Mouse (Mus musculus) kidney, embryonic 14.5 days (tissue): ENCODE data around the gene Ssh3. TPM values are rescaled to one million over a fixed set of nuclear protein-coding genes. Genes with fewer than 3 reads are reported as not detected.

Source experiments
- ATAC-seq: fragments of 200-750 bp; cut with Nextera tagmentation; 2 replicates; pipeline ENCODE4 v1.8.0; 2017; ENCODE audit warnings: moderate number of reproducible peaks, mild to moderate bottlenecking, moderate TSS enrichment, moderate library complexity; ENCODE audit not compliant: low FRiP score, low TSS enrichment
- H3K27ac ChIP-seq: fragments of 300-500 bp; sonication (generic); 2 replicates; pipeline ENCODE4 v1.5.1; 2014; ENCODE audit warnings: low read depth, mild to moderate bottlenecking, low read length, moderate library complexity, mixed read lengths
- H3K27me3 ChIP-seq: fragments of 300-500 bp; sonication (generic); 2 replicates; pipeline ENCODE4 v1.6.1; 2014; ENCODE audit warnings: mild to moderate bottlenecking, low read length; ENCODE audit not compliant: control insufficient read depth, insufficient read depth
- H3K36me3 ChIP-seq: fragments of 300-500 bp; sonication (generic); 2 replicates; pipeline ENCODE4 v1.6.1; 2014; ENCODE audit warnings: low read length, mixed read lengths; ENCODE audit not compliant: control insufficient read depth, insufficient read depth
- H3K4me1 ChIP-seq: fragments of 300-500 bp; sonication (generic); 2 replicates; pipeline ENCODE4 v1.6.1; 2014; ENCODE audit warnings: low read length, mixed read lengths; ENCODE audit not compliant: control insufficient read depth, insufficient read depth
- H3K4me2 ChIP-seq: fragments of 300-500 bp; sonication (generic); replicated peaks from 2 replicates; pipeline ENCODE4 v1.6.1; 2014; ENCODE audit warnings: low read depth, mild to moderate bottlenecking, low read length
- H3K4me3 ChIP-seq: fragments of 300-500 bp; sonication (generic); 2 replicates; pipeline ENCODE4 v1.5.1; 2014; ENCODE audit warnings: mild to moderate bottlenecking, low read length
- H3K9ac ChIP-seq: fragments of 300-500 bp; sonication (generic); 2 replicates; pipeline ENCODE4 v1.6.1; 2014; ENCODE audit warnings: low read depth, mild to moderate bottlenecking, low read length, moderate library complexity
- H3K9me3 ChIP-seq: fragments of 300-500 bp; sonication (generic); 2 replicates; pipeline ENCODE4 v1.6.1; 2016; ENCODE audit warnings: low read length; ENCODE audit not compliant: control insufficient read depth
- WGBS: fragments of 180-500 bp; shearing (Covaris S2); extraction: QIAGEN DNeasy Blood & Tissue Kit; methylation state at CpG from one replicate; pipeline ENCODE4 v1.1.7; 2014; 5-methylcytosine and 5-hydroxymethylcytosine counted together
- polyA plus RNA-seq: library from polyadenylated mRNA; unstranded; fragments of >200 nt; fragmentation: Nextera tagmentation; extraction: Ambion mirVana; gene quantifications from 2 replicates; pipeline ENCODE4 v1.2.1, GENCODE M21; 2014

The Ssh3 gene
- polyA plus RNA-seq = 10.7 and 13.0 TPM in 2 replicates

DNA sequence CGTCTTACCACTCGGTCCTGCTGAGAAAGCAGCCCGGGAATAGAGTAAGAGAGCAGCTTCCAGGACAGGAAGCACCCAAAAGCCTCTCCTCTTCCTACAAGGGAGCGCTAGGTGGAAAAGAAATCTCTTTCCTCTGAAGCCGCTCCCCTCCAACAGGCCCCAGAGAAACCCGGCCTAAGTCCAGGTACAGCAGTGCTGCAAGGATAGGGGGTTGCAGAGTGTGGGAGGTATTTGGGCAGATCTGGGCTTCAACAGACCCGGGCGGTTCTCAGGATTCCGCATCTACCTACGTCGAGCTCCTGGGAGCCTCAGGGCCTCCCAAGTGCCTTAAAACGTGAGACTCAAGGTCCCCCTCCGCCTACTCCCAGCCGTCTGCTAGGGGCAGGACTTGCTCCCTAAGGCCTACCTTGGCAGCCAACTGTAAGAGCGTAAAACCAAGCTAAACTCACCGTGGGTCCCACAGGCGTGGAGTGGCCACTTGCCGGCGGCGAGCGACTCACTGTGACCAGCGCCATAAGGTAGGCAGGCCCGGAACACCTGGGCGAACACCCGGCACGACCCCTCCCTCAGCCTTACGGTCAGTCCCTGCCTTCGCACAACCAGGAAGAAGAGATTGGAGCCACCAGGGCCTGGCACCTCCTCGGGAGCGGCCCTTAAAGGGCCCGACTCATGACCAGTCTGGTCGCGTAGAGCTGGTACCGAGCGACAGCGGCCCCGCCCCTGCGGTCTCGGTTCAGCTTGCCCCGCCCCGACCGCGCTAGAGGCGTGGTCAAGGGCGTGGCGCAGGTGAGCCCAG is at the start of gene Ssh3:
TSS of gene Ssh3 (minus strand) at position 615 of the 796 bp plus-strand sequence.
- 5% methylated on average over 46 of the region's 46 CpGs for WGBS
- Histone ChIP-seq H3K4me1 (no peaks in the 10 kb centered on the region), H3K36me3 (no peaks in the 10 kb centered on the region; the same call in 1 of the 2 replicates), H3K4me3 (peak within 1 kb of the TSS; percentile 48), H3K27ac (no peak within 1 kb of the TSS; the same call in 1 of the 2 replicates), H3K27me3 (peaks cover 5% of the 10 kb centered on the region; the same call in 1 of the 2 replicates), H3K9me3 (no peaks in the 10 kb centered on the region), H3K9ac (peak within 1 kb of the TSS; percentile 63), H3K4me2 (peak within 1 kb of the TSS; percentile 77)
- peak; percentile 82 for ATAC-seq

DNA sequence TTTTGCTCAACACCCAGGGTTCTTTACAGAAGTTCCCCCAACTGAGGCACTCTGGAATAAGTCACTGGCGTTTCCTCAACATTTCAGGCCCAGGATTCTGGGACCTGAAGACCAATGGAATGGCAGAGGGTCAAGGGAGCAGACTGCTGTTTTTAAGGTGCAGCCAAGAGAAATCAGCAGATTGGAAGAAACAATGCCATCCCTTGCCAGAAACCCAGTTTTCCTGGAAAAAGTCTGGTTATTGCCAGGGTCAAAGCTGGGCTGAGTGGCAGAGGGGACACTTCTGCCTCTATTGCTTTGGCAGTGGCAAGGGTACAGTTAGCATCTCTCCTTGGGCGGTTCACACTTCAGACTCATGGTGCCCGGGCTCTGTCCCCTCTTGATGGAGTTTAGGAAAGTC is 48.2 kb upstream of the Ssh3 start:
- no peak overlapping the region for H3K27ac ChIP-seq
- H3K4me1 ChIP-seq = no peaks in the 10 kb centered on the region
- H3K9ac ChIP-seq = no peak overlapping the region
- no peak for ATAC-seq
- H3K9me3 ChIP-seq = no peaks in the 10 kb centered on the region
- no peak overlapping the region for H3K4me2 ChIP-seq
- WGBS = 93% methylated on average over 3 of the region's 3 CpGs
- no peaks in the 10 kb centered on the region for H3K27me3 ChIP-seq
- H3K36me3 ChIP-seq = peaks cover 63% of the 10 kb centered on the region
- no peak overlapping the region for H3K4me3 ChIP-seq

DNA sequence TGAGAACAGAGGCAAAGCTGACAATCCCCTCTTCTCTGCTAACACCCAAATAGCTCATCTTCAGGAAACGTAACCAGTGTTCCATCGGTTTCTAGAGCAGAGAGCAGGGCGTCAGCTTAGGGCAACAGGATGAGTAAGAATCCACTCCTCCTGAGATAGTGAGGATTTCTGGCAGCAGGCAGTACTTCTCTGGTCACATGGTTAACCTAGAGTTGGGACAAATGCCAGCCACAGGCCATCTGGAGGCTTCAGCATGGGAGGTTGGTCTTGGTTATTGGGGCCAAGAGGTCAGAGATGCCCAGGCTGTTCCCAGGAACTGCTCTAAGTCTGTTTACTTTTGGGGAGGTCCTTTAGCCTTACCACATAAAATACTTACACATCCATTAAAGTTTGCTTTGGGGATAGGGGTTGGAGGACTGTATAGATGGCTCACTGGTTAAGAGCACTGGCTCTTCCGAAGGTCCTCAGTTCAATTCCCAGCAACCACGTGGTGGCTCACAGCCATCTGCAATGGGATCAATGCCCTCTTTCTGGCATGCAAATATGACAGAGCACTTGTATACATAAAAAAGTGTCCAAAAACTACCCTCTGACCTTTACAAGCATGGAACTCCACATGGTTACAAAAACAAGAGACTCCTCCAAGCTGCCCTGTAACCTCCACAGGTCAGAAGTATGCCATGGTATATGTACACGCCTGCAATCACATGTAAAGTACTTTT is 46.4 kb upstream of the Ssh3 start:
- H3K4me2 ChIP-seq = no peak overlapping the region
- H3K4me3 ChIP-seq = no peak overlapping the region
- H3K27me3 ChIP-seq = no peaks in the 10 kb centered on the region
- 67% methylated on average over 6 of the region's 6 CpGs for WGBS
- no peaks in the 10 kb centered on the region for H3K9me3 ChIP-seq
- peaks cover 46% of the 10 kb centered on the region for H3K36me3 ChIP-seq
- no peaks in the 10 kb centered on the region for H3K4me1 ChIP-seq
- H3K9ac ChIP-seq = no peak overlapping the region
- H3K27ac ChIP-seq = no peak overlapping the region
- ATAC-seq = no peak

DNA sequence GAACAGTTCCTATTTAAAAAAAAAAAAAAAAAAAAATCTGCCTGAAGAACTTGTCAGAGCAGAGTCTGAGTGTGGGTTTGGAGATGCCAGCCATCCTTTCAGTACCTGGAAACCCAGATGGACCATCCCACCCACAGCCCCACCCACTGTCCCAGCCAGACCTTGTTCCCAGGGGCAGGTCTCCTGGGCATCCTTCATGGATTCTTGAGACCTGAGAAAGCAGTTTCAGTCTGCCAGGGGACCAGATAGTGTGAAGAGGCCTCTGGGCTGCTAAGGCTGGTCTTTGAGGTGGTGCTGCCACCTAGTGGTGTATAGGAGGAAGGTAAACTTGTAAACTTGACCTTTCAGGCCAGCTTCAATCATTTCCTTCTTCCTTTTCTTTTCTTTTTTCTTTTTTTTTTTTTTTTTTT is 40.8 kb upstream of the Ssh3 start:
- Histone ChIP-seq H3K4me2 (no peak overlapping the region), H3K27ac (no peak overlapping the region), H3K4me1 (peaks cover 5% of the 10 kb centered on the region), H3K4me3 (no peak overlapping the region), H3K9me3 (no peaks in the 10 kb centered on the region), H3K27me3 (no peaks in the 10 kb centered on the region), H3K9ac (no peak overlapping the region), H3K36me3 (no peaks in the 10 kb centered on the region)
- ATAC-seq = peak; percentile 30; the same call in 1 of the 2 replicates

DNA sequence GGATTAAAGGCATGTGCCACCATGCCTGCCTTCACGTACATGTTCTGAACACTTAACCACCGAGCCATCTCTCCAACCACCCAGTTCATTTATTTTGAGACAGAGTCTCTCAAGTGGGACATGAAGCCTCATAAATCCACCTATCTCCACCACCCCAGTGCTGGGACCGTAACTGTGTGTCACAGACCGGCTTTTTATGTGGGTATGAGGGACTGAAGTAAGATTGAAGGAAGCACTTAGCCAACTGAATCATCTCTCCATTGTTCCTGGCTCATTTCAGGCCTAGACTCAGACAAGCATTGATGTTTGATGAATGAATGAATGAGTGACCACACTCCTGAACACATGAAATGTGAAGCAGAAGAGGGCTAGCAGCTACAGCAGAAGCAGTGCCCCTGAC is 40.3 kb upstream of the Ssh3 start:
- H3K27me3 ChIP-seq = no peaks in the 10 kb centered on the region
- H3K9ac ChIP-seq = no peak overlapping the region
- ATAC-seq = no peak
- peaks cover 10% of the 10 kb centered on the region for H3K4me1 ChIP-seq
- H3K4me2 ChIP-seq = no peak overlapping the region
- 85% methylated on average over 4 of the region's 4 CpGs for WGBS
- no peak overlapping the region for H3K27ac ChIP-seq
- H3K36me3 ChIP-seq = no peaks in the 10 kb centered on the region
- no peaks in the 10 kb centered on the region for H3K9me3 ChIP-seq
- H3K4me3 ChIP-seq = no peak overlapping the region

DNA sequence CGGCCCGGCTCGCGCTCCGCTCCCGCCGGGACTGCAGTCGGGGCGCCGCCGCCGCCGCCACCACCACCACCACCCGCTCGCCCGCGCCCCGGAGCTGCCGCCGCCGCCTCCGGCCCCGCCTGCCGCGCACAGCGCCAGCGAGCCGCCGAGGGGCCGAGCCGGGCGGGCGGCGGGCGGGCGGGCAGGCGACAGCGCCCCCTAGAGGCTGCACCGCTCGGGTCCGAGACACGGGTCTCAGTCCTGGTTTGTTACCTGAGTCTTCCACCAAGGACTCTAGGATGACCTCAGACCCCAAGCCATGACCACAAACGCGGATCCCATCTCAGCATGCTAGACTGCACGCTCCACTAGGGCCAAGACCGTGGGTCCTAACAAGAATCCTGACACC is 37.2 kb upstream of the Ssh3 start, which contains the start of gene Grk2:
TSS of gene Grk2 (minus strand) at position 33 of the 388 bp plus-strand sequence.
- Histone ChIP-seq H3K27me3 (no peaks in the 10 kb centered on the region), H3K4me2 (peak within 1 kb of the TSS; percentile 90), H3K27ac (peak within 1 kb of the TSS; percentile 78), H3K4me3 (peak within 1 kb of the TSS; percentile 98), H3K9me3 (no peaks in the 10 kb centered on the region), H3K36me3 (no peaks in the 10 kb centered on the region), H3K4me1 (peaks cover 40% of the 10 kb centered on the region), H3K9ac (peak within 1 kb of the TSS; percentile 96)
- WGBS = under 1% methylated on average over 24 of the region's 46 CpGs
- peak; percentile 78 for ATAC-seq

DNA sequence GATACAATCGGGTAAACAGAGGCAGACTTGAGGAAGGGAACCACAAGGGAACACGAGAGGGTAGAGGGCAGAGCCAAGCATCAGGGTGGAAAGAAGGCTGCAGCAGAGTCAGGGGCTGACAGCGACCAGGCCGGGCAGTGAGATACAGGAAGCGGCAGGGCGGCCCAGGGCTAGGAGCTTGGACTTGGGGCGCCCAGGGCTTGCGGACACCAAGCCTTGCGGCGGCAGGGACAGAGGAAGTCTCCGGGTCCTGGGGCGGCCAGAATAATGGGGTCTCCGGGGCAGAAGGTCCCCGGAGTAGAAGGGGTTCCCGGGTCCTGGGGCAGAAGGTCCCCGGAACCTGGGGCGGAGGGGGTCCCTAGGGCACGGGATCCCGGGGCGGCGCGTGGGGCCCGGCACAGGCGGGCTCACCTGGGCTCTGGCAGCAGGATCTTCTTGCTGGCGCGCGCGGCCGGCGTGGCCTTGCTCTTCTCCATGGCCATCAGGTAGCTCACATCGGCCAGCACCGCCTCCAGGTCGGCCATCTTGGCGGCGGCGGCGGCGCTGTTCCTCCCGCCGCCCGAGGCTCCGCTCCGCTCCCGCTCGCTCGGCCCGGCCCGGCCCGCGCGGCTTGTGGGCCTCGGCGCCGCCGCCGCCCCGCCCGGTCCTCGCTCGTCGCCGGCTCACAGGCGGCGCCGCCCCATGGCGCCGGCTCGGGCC is 36.7 kb upstream of the Ssh3 start:
- Histone ChIP-seq H3K9ac (peak overlapping the region; percentile 96), H3K4me1 (peaks cover 45% of the 10 kb centered on the region), H3K4me2 (peak overlapping the region; percentile 90), H3K9me3 (no peaks in the 10 kb centered on the region), H3K36me3 (no peaks in the 10 kb centered on the region), H3K4me3 (peak overlapping the region; percentile 98), H3K27me3 (no peaks in the 10 kb centered on the region), H3K27ac (peak overlapping the region; percentile 78)
- WGBS = under 1% methylated on average over 50 of the region's 68 CpGs
- ATAC-seq = peak; percentile 60

DNA sequence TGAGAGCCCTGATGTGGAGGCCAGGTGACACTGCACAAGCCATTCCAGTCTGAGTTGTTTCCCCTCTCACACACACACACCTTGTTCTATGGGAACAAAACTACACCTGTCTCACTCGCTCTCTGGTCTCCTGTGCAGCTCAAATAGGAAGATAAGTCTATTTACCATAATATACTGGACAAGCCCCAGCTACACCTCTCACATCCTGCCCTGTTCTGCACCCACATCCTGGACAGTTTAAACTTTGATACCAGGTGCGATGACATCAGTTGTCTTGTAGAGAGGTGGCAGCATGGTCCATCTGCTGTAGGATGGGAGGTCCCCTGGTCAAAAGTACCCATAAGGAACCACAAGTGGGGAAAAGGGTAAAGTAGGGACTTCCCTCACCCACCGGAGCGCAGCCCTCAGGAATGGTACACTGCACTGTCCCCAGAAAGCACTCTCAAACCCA is 35.9 kb upstream of the Ssh3 start:
- Histone ChIP-seq H3K4me3 (peak overlapping the region; percentile 98), H3K27ac (no peak overlapping the region), H3K36me3 (no peaks in the 10 kb centered on the region), H3K4me2 (peak overlapping the region; percentile 90), H3K9ac (peak overlapping the region; percentile 96; the same call in 1 of the 2 replicates), H3K9me3 (no peaks in the 10 kb centered on the region), H3K4me1 (peaks cover 53% of the 10 kb centered on the region), H3K27me3 (no peaks in the 10 kb centered on the region)
- 53% methylated on average over 4 of the region's 4 CpGs for WGBS
- ATAC-seq = peak; percentile 20; the same call in 1 of the 2 replicates
